Mouse (Mus musculus) liver, embryonic 12.5 days (tissue): ENCODE results near the gene Ylpm1. TPM values are rescaled to one million over a fixed set of nuclear protein-coding genes. Genes with fewer than 3 reads are reported as not detected.

Experiments used
- ATAC-seq: fragments of 200-750 bp; cut with Nextera tagmentation; 2 replicates; pipeline ENCODE4 v1.8.0; 2017; ENCODE audit warnings: moderate number of reproducible peaks, mild to moderate bottlenecking, moderate library complexity
- H3K27ac ChIP-seq: fragments of 300-500 bp; sonication (generic); 2 replicates; pipeline ENCODE4 v1.5.1; 2016; ENCODE audit warnings: mild to moderate bottlenecking
- H3K27me3 ChIP-seq: fragments of 300-500 bp; sonication (generic); replicated peaks from 2 replicates; pipeline ENCODE4 v1.6.1; 2016; ENCODE audit warnings: mild to moderate bottlenecking, moderate library complexity
- H3K36me3 ChIP-seq: fragments of 300-500 bp; sonication (generic); 2 replicates; pipeline ENCODE4 v1.6.1; 2016; ENCODE audit warnings: mild to moderate bottlenecking, moderate library complexity
- H3K4me1 ChIP-seq: fragments of 300-500 bp; sonication (generic); 2 replicates; pipeline ENCODE4 v1.6.1; 2016
- H3K4me2 ChIP-seq: fragments of 300-500 bp; sonication (generic); 2 replicates; pipeline ENCODE4 v1.6.1; 2016; ENCODE audit warnings: mild to moderate bottlenecking, moderate library complexity
- H3K4me3 ChIP-seq: fragments of 300-500 bp; sonication (generic); 2 replicates; pipeline ENCODE4 v1.5.1; 2016; ENCODE audit warnings: mild to moderate bottlenecking, moderate library complexity
- H3K9ac ChIP-seq: fragments of 300-500 bp; sonication (generic); 2 replicates; pipeline ENCODE4 v1.6.1; 2016; ENCODE audit warnings: mild to moderate bottlenecking, moderate library complexity
- H3K9me3 ChIP-seq: fragments of 300-500 bp; sonication (generic); replicated peaks from 2 replicates; pipeline ENCODE4 v1.6.1; 2016; ENCODE audit warnings: mild to moderate bottlenecking, moderate library complexity
- WGBS: fragments of 180-500 bp; shearing (Covaris S2); methylation state at CpG from one replicate; pipeline ENCODE4 v1.1.7; 2016; ENCODE audit not compliant: insufficient replicate concordance; 5-methylcytosine and 5-hydroxymethylcytosine counted together
- polyA plus RNA-seq: library from polyadenylated mRNA; unstranded; fragments of >200 nt; fragmentation: Nextera tagmentation; extraction: Ambion mirVana; gene quantifications from 2 replicates; pipeline ENCODE4 v1.2.1, GENCODE M21; 2016

Gene Ylpm1
- polyA plus RNA-seq, 1 experiment from 2014 or later: 12.4 TPM

DNA sequence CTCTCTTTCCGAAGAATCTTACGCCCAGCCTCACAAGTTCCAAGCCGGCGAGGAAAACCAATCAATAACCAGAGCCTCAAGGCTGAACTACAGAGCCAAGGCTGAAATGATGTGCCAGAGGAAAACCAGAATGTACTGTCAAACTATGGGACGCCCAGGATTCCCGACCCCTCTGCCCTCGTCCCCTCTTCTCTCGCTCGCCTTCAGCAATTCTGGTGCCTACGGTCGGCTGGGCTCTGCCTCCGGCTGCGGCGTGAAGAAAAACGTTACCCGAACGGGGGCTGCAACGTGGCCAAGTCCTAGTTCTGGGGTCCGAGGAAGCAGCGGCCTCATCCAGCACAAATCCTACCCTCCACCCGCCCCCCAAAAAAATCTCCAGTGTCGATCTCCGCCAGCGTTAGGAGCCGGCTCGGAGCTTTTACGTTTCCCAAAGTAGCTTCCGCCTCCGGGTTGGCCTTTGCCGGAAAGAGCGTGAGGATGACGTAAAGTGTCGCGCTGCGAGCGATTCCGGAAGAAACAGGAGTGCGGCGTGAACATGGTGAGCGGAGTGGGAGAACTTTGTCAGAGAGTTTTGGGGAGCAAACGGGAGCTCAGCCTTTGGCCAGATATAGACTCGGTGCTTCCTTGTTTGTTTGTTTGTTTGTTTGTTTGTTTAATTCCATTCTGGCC lies 25.6 kb upstream of the Ylpm1 start, which contains the start of the genes Fcf1 and Arel1:
Fcf1 (plus strand) TSS at position 470 of the 669 bp plus-strand sequence.
Arel1 (minus strand) TSS at position 473 of the 669 bp plus-strand sequence.
- Histone ChIP-seq H3K4me2 (peak within 1 kb of the TSS; percentile 79), H3K9ac (peak within 1 kb of the TSS; percentile 90), H3K27me3 (no peaks in the 10 kb centered on the region), H3K36me3 (peaks cover 32% of the 10 kb centered on the region), H3K4me1 (peaks cover 43% of the 10 kb centered on the region), H3K27ac (peak within 1 kb of the TSS; percentile 88), H3K4me3 (peak within 1 kb of the TSS; percentile 90), H3K9me3 (no peaks in the 10 kb centered on the region)
- ATAC-seq: peak; percentile 72
- under 1% methylated on average over 42 of the region's 42 CpGs for WGBS

DNA sequence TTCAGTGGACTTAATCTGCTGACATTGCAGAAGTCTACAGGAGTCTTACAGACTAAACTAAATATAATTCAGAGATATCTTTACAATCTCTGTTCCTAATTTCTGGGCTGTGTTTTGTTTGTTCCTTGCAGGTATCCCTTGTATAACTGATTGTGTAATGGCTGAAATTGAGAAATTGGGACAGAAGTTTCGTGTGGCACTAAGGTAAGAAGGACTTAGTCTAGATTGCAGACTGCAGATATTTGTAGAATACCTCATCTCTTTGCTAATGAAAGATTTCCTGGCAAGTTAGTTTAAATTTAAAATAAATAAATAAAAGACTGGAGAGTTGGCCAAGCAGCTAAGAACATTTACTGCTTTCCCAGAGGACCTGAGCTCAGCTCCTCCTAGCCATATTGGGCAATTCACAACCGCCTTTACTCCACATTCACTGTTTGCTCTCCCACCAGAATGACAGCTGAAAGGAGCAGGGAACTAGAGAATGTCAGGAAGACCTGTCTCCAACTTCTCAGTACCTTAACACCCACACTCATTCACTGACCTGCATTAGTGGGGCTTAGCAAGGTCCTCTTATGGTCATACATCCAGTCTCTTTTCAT lies 16.8 kb upstream of the Ylpm1 start:
- H3K4me2 ChIP-seq: no peak overlapping the region
- H3K4me1 ChIP-seq: no peaks in the 10 kb centered on the region
- peaks cover 96% of the 10 kb centered on the region for H3K36me3 ChIP-seq
- no peak overlapping the region for H3K9ac ChIP-seq
- H3K27me3 ChIP-seq: no peaks in the 10 kb centered on the region
- 85% methylated on average over 2 of the region's 2 CpGs for WGBS
- H3K9me3 ChIP-seq: no peaks in the 10 kb centered on the region
- H3K27ac ChIP-seq: no peak overlapping the region
- ATAC-seq: no peak
- no peak overlapping the region for H3K4me3 ChIP-seq

DNA sequence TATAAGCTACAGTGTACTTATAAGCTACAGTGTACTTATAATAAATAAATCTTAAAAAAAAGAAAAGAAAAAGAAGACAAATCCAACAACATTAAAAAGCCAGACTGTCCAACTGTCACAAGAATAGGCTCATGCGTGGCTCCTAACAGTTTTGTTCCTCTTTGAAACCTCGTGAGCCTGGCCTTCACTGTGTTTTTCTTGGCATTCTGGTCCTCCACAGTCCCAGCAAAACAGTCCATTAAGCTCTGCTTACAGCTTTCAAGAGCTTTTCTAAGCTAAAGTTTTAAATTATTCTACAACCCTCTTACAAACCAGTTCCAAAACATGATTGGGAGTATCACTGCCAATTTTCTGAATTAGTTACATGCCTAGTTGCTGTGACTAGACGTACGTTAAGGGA lies 6.7 kb upstream of the Ylpm1 start:
- H3K9me3 ChIP-seq: no peaks in the 10 kb centered on the region
- H3K4me1 ChIP-seq: peaks cover 7% of the 10 kb centered on the region
- peaks cover 18% of the 10 kb centered on the region for H3K27me3 ChIP-seq
- ATAC-seq: no peak
- no peak overlapping the region for H3K4me2 ChIP-seq
- 51% methylated on average over 4 of the region's 4 CpGs for WGBS
- no peak overlapping the region for H3K4me3 ChIP-seq
- H3K36me3 ChIP-seq: peaks cover 8% of the 10 kb centered on the region
- no peak overlapping the region for H3K27ac ChIP-seq
- H3K9ac ChIP-seq: no peak overlapping the region

DNA sequence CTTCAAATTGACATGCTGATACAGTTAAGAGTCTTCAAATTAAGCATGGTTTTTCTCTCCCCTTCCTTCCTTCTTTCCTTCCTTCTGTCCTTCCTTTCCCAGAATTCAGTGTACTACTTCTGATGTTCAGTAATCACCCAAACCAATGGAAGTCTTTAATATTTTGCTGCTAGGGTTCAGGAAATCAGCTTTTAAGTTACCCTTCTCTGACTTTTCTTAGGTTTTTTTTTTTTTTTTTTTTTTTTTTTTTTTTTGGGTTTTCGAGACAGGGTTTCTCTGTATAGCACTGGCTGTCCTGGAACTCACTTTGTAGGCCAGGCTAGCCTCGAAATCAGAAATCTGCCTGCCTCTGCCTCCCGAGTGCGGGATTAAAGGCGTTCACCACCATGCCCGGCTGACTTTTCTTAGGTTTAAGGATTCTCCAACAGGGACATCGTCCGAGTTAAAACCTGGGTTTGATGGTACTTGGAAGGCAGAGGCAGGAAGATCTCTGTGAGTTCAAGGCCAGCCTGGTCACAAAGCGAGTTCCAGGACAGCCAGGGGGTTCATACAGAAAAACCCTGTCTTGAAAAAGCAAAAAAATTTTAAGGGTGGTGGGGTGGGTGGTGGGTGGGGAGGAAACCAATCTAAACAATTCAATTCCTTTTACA lies 884 bp upstream of the Ylpm1 start:
- Histone ChIP-seq H3K4me3 (peak overlapping the region; percentile 87), H3K36me3 (0 out of 2 replicates have a peak, but pooled peaks cover 7% of the 10 kb centered on the region), H3K27me3 (peaks cover 11% of the 10 kb centered on the region), H3K4me1 (peaks cover 57% of the 10 kb centered on the region), H3K4me2 (peak overlapping the region; percentile 90), H3K9ac (peak overlapping the region; percentile 35; the same call in 1 of the 2 replicates), H3K27ac (peak overlapping the region; percentile 46; the same call in 1 of the 2 replicates), H3K9me3 (no peaks in the 10 kb centered on the region; the same call in 1 of the 2 replicates)
- no peak for ATAC-seq
- 87% methylated on average over 9 of the region's 9 CpGs for WGBS

DNA sequence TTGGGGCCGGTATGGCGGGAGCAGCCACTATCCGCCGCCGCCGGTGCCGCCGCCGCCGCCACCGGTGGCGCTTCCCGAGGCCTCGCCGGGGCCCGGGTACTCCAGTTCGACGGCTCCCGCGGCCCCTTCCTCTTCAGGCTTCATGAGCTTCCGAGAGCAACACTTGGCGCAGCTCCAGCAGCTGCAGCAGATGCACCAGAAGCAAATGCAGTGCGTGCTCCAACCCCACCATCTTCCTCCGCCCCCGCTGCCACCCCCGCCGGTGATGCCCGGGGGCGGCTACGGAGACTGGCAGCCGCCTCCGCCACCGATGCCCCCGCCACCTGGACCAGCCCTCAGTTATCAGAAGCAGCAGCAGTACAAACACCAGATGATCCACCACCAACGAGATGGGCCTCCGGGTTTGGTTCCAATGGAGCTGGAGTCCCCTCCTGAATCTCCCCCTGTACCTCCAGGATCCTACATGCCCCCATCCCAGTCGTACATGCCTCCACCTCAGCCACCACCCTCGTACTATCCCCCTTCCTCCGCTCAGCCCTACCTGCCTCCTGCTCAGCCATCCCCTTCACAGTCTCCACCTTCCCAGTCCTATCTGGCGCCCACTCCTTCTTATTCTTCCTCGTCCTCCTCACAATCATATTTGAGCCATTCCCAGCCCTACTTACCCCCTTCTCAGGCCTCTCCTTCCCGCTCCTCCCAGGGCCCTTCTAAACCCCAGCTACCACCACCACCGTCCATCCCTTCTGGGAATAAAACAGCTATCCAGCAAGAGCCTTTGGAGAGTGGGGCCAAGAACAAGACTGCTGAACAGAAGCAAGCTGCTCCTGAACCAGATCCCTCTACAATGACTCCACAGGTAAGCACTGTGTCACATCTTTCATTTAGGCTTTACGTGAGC lies 629 bp downstream of the Ylpm1 start:
- ATAC-seq: peak; percentile 63
- peaks cover under 1% of the 10 kb centered on the region; the same call in 1 of the 2 replicates for H3K27me3 ChIP-seq
- peaks cover 58% of the 10 kb centered on the region for H3K4me1 ChIP-seq
- peak overlapping the region; percentile 90 for H3K4me2 ChIP-seq
- H3K4me3 ChIP-seq: peak overlapping the region; percentile 87
- H3K9me3 ChIP-seq: no peaks in the 10 kb centered on the region; the same call in 1 of the 2 replicates
- 0 out of 2 replicates have a peak, but pooled peaks cover 7% of the 10 kb centered on the region for H3K36me3 ChIP-seq
- H3K27ac ChIP-seq: peak overlapping the region; percentile 88
- peak overlapping the region; percentile 92 for H3K9ac ChIP-seq
- WGBS: under 1% methylated on average over 44 of the region's 44 CpGs

DNA sequence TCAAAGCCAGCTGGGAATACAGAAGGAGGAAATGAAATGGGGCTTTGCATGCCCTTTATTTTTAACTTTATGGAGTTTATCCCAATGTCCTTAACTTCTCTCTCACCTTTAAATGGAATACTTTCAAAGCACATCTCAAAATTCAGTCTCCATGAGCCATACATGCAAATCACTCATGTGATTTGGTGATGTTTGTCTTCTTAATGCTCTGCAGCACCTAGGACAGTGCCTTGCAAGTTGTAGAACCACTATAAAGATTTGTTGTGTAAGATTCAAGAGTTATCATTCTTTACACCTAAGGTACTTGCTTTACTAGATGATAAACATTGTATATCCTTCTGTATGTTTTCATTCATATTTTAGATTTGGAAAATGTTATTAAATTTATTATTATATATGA lies 2.9 kb downstream of the Ylpm1 start:
- peaks cover 54% of the 10 kb centered on the region for H3K4me1 ChIP-seq
- peak overlapping the region; percentile 25; the same call in 1 of the 2 replicates for H3K9ac ChIP-seq
- peaks cover 26% of the 10 kb centered on the region for H3K36me3 ChIP-seq
- H3K9me3 ChIP-seq: no peaks in the 10 kb centered on the region; the same call in 1 of the 2 replicates
- peak overlapping the region; percentile 90 for H3K4me2 ChIP-seq
- no peak for ATAC-seq
- H3K4me3 ChIP-seq: peak overlapping the region; percentile 87
- H3K27ac ChIP-seq: no peak overlapping the region
- H3K27me3 ChIP-seq: no peaks in the 10 kb centered on the region

DNA sequence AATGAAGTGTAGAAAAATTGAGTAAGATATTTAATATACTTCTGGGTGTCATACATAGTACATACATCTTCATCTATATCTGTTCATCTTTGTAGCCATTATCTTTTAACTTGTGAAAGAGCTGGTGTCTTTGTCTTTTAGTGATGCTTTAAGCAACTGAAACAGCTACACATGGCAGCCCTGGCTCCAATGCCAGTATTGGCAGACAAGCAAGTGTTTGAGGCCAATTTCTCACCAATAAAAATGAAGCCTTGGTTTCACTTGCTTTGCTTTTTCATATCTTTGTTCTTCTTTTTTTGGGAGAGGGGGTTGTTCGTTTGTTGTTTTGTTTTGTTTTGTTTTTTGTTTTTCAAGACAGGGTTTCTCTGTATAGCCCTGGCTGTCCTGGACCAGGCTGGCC lies 10.1 kb downstream of the Ylpm1 start:
- H3K9me3 ChIP-seq: no peaks in the 10 kb centered on the region
- peaks cover 40% of the 10 kb centered on the region for H3K36me3 ChIP-seq
- no peak overlapping the region for H3K4me3 ChIP-seq
- no peak for ATAC-seq
- H3K27me3 ChIP-seq: no peaks in the 10 kb centered on the region
- H3K4me1 ChIP-seq: peaks cover 12% of the 10 kb centered on the region
- H3K27ac ChIP-seq: no peak overlapping the region
- H3K4me2 ChIP-seq: no peak overlapping the region
- 72% methylated on average over 1 of the region's 1 CpGs for WGBS
- no peak overlapping the region for H3K9ac ChIP-seq

DNA sequence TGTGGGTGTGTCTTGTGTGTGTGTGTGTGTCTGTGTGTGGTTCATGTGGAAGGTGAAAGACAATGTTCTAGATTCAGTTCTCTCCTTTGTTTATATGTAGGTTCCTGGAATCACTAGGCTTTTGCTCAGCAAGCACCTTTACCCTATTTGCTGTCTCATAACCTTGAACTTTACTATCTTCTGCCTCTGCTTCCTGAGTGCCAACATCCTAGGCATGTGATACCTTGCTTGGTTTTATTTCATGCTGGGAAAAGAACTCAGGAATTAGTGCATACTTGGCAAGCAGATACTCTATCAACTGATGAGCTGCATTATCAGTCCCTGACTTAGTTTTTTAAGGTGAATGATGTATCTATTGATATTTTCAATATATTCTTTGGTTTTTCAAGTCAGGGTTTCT lies 10.9 kb downstream of the Ylpm1 start:
- Histone ChIP-seq H3K9me3 (0 out of 2 replicates have a peak, but pooled peaks cover 4% of the 10 kb centered on the region), H3K4me3 (no peak overlapping the region), H3K27me3 (no peaks in the 10 kb centered on the region), H3K36me3 (peaks cover 46% of the 10 kb centered on the region), H3K4me2 (no peak overlapping the region), H3K4me1 (peaks cover 17% of the 10 kb centered on the region), H3K9ac (no peak overlapping the region), H3K27ac (no peak overlapping the region)
- ATAC-seq: no peak

DNA sequence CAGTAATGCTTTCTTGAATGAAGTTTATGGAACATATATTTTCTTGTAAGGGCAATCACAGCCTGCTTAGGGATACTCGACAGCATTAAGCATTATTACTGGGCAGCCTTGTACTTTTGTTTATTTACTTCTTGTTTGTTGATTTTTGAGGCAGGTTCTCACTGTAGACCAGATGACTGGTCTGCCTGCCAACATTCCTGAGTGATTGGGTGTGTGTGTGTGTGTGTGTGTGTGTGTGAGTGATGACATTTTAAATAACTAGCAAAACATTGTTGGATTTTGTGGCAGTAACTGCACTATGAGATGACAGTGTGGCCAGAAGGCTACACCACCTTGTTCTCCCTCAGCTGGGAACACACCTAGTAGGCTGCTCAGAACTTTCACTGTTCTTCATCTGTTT lies 13.7 kb downstream of the Ylpm1 start:
- Histone ChIP-seq H3K4me3 (no peak overlapping the region), H3K4me2 (no peak overlapping the region), H3K27ac (no peak overlapping the region), H3K9ac (no peak overlapping the region), H3K27me3 (no peaks in the 10 kb centered on the region), H3K4me1 (peaks cover 14% of the 10 kb centered on the region), H3K36me3 (peaks cover 54% of the 10 kb centered on the region), H3K9me3 (0 out of 2 replicates have a peak, but pooled peaks cover 4% of the 10 kb centered on the region)
- WGBS: 80% methylated on average over 1 of the region's 1 CpGs
- no peak for ATAC-seq

DNA sequence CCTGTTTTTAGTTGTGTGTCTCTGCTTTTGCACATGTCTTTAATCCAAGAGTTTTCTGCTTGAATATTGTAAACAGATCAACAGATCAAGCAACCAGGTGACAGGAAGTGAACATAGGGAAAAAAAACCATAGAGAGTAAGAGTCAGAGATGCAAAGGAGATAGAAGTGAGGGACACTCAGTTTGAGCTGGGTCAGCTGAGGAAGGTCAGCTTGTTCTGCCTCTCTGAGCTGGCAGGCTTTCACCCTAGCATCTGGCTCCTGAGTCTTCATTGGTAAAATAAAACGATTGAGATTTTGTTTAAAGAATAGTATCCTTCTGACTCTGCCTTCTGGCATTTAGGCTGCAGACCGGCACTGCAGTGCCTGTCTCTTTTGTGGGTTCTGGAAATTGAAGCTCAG lies 14.4 kb downstream of the Ylpm1 start:
- 0 out of 2 replicates have a peak, but pooled peaks cover 4% of the 10 kb centered on the region for H3K9me3 ChIP-seq
- no peaks in the 10 kb centered on the region for H3K27me3 ChIP-seq
- peaks cover 53% of the 10 kb centered on the region for H3K36me3 ChIP-seq
- H3K4me2 ChIP-seq: no peak overlapping the region
- 90% methylated on average over 2 of the region's 2 CpGs for WGBS
- no peak overlapping the region for H3K27ac ChIP-seq
- no peak for ATAC-seq
- H3K4me3 ChIP-seq: no peak overlapping the region
- H3K9ac ChIP-seq: no peak overlapping the region
- peaks cover 14% of the 10 kb centered on the region for H3K4me1 ChIP-seq

DNA sequence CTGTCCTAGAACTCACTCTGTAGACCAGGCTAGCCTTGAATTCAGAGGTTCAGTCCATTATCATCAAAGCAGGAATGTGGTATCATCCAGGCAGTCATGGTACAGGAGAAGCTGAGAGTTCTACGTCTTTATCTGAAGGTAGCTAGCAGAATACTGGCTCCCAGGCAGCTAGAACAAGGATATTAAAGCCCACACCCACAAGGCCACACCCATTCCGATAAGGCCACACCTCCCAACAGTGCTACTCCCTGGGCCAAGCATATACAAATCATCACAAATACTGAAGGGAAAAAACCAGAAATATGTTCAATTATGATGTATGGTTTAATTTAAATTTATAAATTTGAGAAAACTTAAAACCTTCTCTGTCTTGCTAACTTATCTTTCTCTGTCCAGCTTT lies 16.1 kb downstream of the Ylpm1 start:
- H3K4me3 ChIP-seq: no peak overlapping the region
- 0 out of 2 replicates have a peak, but pooled peaks cover 4% of the 10 kb centered on the region for H3K9me3 ChIP-seq
- 40% methylated on average over 2 of the region's 2 CpGs for WGBS
- peaks cover 62% of the 10 kb centered on the region for H3K36me3 ChIP-seq
- ATAC-seq: peak; percentile 81
- H3K9ac ChIP-seq: no peak overlapping the region
- H3K27ac ChIP-seq: no peak overlapping the region
- peaks cover 8% of the 10 kb centered on the region for H3K4me1 ChIP-seq
- no peaks in the 10 kb centered on the region for H3K27me3 ChIP-seq
- H3K4me2 ChIP-seq: no peak overlapping the region
